Mouse (Mus musculus): ENCODE results near the gene Chd8.
A peak's percentile ranks its signal among the peaks of the same experiment; 100 is the strongest.

Chd8 gene

DNA sequence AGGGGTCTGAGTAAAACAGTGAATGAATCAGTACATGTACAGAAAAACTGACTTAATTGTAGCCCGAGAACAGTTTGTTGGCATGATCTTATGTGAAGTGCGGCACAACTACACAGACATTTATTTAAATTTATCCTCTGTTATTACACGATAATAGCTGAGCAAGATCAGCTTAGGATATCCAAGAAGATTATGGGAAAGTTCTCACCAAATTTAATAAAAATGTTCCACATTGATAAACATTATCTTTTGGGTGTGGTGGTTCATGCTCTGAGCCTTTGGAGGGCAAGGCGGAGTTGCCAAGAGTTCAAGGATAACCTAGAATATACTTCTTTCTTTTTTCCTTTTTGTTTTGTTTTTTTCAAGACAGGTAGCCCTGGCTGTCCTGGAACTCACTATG lies 58.2 kb downstream of the Chd8 start:
- no peak for DNase-seq (ENCODE audit: low read depth, low spot score)

DNA sequence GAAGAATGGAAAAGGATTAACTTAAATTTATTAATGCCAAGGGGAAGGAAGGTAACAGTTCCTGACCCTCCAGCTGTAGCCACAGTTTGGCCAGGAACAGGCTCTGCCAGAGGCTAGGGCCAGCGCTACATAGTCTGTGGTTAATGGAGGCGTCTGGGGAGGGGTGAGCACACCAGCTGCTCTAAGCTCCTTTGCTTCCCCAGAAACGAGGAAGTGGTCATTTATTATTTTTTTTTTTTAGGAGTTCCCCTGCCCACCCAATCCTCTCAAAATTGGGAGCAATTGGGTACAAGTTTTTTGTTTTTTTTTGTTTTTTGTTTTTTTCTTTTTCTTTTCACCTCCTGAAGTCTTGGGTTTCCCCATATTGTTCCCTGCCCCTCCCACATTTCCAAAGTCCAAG lies 59.4 kb downstream of the Chd8 start:
- no peak for DNase-seq (ENCODE audit: low read depth, low spot score)

DNA sequence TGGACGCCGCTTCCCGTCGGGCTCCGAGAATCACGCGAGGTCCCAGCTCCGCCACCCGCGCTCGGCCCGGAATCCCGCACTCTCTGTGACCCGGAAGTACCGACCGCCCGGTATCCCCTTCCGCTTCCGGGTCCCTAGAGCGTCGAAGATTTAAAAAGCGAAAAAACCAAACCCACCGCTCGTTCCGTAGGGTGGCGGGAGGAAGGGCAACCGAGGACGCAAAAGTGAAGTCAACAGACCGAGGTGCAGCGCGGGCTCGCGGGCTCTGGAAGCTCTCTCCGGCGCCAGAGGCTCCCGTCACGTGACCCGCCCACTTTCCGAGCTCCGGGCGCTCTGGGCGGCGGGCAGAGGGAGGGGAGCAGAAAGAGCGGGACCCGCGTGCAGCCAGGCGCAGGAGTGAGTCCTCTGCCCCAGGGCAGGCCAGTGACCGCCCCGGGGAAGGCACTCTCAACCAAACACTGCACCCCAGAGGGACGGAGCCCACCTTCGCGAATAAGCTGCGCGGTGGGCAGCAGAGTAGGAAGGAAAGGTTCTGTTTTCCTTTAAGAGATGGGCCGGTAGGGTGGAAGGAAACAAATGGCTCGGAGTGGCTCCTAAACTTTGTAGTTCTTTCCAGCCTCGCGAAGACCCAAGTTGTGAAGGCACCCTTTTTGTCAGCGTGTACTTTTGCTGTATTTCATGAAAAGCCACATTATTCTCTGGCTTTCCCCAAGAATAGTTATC lies 60.3 kb downstream of the Chd8 start, which contains the start of gene Supt16:
Supt16 (minus strand) TSS at position 261 of the 723 bp plus-strand sequence.
- peak; percentile 87 for DNase-seq (ENCODE audit: low read depth, low spot score)

DNA sequence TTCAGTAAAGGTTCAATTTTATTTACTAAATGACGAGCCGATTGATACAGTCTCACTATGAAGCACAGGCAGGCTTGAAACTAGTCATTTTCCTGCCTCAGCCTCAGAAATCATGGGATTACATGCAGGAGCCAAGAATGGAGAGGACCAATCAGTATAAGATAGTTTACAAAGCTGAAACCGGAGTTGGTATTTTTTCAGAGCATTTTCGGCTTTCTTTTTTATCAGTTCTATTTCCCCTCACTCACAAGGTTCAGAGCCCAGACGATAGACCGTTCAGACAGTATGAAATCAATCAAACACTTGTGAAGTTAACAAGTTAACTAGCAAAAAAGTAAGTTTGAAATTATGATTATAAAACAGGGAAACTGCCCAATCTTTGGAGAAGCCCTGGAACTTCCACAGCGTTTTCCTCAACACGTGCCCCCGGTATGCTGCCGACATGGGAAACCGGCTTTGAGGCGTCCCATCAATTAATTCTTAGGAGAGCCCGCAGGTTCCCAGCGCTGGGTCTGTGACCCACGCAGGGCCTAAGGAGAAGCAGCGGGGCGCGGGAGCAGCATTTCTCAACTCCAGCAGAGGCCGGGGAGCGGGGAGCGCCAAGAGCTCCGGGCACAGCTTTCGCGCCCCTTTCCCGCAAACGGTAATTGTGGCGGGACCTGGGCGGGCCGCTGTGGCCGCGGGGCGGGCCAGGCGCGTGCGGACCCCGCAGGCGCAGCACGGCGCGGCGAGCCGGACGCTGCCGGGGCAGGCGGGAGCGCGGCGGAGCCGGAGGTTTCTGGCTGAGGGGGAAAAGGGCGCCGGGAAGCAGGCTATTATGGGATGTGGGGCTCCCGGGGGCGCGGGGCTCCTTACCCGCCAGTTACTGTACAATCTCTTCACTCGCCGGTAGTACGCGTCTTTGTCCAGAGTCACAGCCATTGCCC lies 61.1 kb downstream of the Chd8 start:
- DNase-seq (ENCODE audit: low read depth, low spot score) = no peak

DNA sequence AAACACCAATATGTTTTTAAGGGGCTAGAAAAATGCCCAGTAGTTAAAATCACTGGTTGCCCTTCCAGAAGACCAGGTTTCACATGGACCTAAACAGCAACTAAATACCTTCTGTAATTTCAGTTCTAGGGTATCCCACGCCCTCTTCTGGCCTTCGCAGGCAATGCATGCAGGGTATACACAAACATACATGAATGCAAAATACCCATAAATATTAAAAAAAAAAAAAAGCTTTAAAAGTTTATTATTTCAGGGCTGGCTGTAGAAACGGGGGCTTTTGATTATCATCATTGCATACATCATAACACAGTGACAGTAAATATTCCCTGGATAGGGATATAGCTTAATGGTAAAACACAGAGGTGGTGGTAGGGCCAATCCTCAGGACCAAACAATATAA lies 61.9 kb downstream of the Chd8 start:
- DNase-seq (ENCODE audit: low read depth, low spot score) = peak; percentile 72

DNA sequence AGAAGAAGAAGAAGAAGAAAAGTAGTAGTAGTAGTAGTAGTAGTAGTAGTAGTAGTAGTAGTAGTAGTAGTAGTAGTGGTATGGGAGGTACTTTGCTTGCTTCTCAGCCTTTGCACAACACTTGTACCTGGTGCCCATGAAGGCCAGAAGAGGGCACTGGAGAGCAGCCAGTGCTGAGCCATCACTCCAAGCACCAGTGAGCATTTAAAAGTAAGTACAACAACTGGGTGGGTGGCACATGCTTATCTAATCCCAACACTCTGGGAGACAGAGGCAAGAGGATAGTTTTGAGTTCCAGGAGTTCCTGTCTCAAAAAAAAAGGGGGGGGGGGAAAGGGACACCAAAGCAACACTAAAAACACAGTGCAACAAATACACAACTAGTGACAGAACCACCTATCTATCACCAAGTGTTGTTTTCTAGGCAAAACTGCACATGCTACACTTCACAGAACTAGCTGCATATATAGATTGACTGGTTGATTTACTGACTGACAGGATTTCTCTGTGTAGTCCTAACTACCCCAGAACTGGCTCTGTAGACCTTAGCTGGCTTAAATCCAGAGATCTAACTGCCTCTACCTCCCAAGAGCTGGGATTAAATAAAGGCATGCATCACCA lies 66.7 kb downstream of the Chd8 start:
- DNase-seq (ENCODE audit: low read depth, low spot score) = peak; percentile 39

DNA sequence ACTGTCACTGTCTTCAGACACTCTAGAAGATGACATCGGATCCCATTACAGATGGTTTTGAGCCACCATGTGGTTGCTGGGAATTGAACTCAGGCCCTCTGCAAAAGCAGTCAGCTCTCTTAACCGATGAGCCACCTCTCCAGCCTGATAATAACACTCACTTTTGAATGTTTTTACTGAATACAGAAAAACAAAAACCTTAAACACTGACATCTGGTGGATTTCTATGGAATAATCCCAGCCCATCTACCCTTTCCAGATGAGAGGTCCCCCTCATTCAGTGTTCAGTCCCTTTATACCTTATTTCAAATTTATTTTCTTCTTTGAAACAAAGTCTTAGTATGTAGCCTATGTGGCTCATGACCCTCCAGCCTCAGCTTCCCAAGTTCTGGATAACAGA lies 68.1 kb downstream of the Chd8 start:
- DNase-seq (ENCODE audit: low read depth, low spot score) = no peak

DNA sequence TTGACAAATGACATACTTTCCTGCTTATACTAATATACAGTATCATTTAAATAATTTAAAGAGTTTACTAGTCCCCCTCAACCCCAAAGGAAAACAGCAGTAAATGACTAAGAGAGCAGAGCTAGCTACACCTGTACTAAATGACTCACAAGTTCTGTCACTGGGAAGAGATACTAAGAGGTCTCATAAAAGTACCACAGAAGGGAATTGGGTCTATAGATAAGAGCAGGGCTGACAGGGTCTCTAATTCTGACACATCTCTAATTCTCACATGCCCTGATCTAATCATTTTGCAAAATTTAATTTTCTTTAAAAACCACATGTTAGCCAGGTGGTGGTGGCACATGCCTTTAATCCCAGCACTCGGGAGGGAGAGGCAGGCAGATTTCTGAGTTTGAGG lies 68.8 kb downstream of the Chd8 start:
- DNase-seq (ENCODE audit: low read depth, low spot score) = no peak

DNA sequence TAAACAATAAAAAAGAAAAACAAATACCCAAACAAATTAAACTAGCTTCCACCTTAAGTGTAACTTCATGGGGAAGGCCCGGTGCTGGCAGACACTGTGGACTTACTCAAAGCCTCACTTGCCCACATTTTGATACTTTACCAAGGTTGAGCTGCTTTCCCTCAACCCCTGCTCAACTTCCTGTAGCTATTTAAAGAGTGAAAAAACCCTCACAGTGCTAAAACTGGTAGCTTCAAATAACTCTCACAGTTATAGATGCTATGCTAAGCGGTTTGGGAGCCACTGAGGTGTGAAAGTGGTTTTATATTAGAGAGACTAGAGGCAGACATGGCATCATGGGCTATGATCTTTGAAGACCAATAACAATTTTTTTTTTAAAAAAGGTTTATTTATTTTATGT lies 91.0 kb downstream of the Chd8 start:
- DNase-seq (ENCODE audit: low read depth, low spot score) = no peak

DNA sequence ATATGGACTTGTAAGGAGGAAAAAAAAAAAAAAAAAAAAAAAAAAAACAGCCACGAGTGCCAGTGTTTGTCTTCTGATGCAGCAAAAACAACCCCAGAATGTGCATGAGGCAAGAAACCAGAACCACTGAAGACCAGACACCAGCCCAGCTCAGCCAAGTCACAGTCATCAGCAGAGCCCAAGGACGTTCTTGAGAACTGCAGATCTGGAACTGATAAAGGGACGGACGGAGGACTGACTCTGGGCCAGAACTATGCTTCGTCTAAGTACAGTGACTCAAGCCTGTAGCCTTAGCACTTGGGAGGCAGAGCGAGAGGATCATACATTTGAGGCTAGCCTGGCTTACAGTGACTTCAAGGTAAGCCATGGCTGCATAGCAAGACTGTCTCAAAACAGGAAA lies 96.7 kb downstream of the Chd8 start:
- no peak for DNase-seq (ENCODE audit: low read depth, low spot score)

DNA sequence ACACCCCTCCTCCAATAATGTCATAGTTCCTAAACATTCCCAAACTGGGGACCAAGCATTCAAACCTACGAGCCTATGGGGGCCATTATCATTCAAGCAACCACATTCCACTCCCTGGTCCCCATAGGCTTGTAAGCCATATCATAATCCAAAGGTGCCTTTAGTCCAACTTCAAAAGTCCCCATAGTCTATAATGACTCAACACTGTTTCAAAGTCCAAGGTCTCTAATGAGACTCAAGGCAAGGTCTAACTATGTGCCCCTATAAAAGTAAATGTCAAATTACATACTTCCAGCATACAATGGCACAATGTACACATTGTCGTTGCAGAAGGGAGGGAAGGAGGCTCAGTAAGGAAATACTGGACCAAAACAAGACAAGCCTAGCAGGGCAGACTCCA lies 102.6 kb downstream of the Chd8 start:
- no peak for DNase-seq (ENCODE audit: low read depth, low spot score)

DNA sequence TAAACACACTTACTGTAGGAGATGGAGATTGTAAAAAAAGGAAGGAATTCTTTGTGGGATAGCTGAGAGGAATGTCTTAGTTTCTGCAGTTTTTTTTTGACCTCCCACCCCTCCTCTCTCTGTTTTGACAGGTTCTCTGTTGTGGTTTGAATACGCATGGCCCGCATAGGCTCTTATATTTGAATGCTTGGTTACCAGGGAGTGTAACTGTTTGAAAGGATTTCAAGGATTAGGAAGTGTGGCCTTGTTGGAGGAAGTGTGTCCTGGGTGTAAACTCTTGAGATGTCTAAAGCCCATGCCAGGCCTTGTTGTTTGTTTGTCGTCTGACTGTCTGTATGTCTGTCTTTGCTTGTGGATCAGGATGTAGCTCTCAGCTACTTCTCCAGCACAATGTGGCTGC lies 105.0 kb downstream of the Chd8 start:
- no peak for DNase-seq (ENCODE audit: low read depth, low spot score)

DNA sequence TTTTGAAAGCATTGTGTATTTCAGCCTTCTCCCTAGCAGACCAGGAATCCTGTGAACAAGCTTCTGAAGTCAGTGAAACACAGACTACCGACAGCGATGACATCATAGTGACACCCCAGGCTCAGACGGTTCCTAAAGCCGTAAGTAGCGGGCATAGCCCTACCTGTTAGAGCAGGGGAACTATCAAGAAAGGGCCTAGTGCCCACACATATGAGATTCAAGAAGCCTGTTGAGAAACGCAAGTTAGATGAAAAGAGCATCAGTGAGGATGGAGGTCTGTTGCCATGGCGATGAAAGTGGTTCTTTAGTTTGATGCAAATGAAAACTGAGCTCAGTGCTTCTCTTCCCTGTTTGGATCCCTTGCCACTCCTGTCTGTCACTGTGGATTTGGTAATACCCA lies 105.4 kb downstream of the Chd8 start:
- DNase-seq (ENCODE audit: low read depth, low spot score) = no peak

DNA sequence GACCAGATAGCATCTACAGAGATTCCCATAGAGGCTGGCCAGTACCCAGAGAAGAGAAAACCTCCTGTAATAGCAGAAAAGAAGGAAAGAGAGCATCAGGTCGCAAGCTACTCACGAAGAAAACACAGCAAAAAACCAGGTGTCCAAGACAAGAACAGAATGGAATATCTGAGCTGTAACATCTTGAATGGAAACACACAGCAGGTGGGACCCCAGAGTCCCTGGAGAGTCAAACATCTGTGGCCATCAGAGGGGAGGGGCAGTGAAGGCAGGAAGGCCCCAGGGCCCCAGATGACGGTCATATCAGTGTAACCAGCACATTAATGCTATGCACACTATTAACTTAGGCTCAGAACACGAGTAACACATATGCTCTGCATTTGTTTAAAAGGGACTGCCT lies 107.7 kb downstream of the Chd8 start:
- DNase-seq (ENCODE audit: low read depth, low spot score) = no peak
